Mouse (Mus musculus) erythroblast, embryonic 14.5 days (primary cell): ENCODE results near the gene Ttll9.

Source experiments
- GATA1 ChIP-seq: IDR thresholded peaks from 2 replicates; pipeline ENCODE4 v1.6.1; 2012; ENCODE audit warnings: low read length, inconsistent platforms, mixed read lengths
- TAL1 ChIP-seq: IDR thresholded peaks from 3 replicates; pipeline ENCODE4 v1.6.1; 2012; ENCODE audit warnings: low read length, inconsistent platforms, mixed read lengths

DNA sequence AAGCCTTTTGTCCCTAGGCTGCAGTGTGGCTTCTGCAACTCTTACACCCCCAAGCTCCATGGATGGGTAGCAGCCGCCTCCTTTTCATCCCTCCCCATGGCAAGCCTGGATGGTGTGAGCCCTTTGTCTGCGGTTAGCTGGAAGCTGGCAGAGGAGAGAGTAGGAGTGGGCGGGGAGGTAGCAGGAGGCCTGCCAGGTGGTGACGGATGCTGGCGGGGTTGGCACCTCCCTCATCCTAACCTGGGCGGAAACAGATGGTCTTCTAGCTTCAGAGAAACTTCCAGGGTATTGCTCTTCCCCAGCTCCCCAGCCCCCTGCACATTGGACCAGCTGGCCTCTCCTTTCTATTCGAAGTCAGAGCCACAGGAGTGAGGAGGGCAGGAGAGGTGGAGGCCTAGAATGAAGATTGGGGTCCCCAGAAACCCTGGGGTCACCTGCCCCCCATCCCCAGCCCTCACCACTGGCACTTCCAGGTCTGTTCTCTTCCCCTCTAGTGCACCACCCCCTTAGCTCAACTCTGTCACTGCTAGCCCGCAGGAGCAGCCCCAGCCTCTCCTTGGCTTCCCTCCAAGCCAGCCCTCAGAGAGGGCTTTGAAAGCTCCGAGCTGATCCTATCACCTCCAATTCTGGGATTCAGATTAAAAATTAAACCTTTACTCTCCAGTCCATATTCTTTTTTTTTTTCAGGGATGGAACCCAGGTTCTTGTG lies 87.2 kb downstream of the Ttll9 start:
- TF ChIP-seq GATA1 (no peak), TAL1 (no peak)
